Mouse (Mus musculus) thymus, adult 2 months (tissue): ENCODE measurements around the gene Lrrc8a.

Source experiments
- CTCF ChIP-seq: fragments of 200-500 bp; IDR thresholded peaks from 2 replicates; pipeline ENCODE4 v1.5.1; 2012; ENCODE audit warnings: mild to moderate bottlenecking, control low read depth, low read length, moderate library complexity, borderline replicate concordance; ENCODE audit not compliant: control insufficient read depth, poor library complexity, insufficient read depth; ENCODE audit errors: extremely low read depth
- POLR2A ChIP-seq: fragments of 200-500 bp; IDR thresholded peaks from 2 replicates; pipeline ENCODE4 v1.6.1; 2012; ENCODE audit warnings: mild to moderate bottlenecking, low read length, control low read depth, moderate library complexity; ENCODE audit not compliant: control insufficient read depth, poor library complexity, insufficient read depth; ENCODE audit errors: extremely low read depth

DNA sequence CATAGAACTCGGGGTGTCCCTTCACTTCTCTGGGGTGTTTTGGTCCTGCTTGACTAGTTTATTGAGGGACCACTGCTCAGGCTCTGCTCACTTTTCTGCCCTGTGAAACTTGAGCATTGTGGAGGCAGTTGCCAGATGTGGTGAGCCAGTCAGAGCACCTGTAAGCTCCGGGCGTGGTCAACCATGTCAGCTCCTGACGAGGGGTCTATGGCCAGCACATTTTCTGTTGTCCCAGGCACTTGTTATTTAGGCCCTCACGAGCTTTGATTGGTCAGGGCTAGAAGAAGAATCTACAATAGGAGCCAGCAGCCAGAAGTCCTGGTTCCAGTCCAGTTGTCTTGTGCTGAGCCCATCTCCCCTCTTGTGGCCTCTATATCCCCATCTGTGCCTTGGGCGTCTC is 26.3 kb downstream of the Lrrc8a start:
- no peak for TF ChIP-seq CTCF
- no peak for TF ChIP-seq POLR2A
